Mouse (Mus musculus): ENCODE data around the gene Zbtb20. TPM values are rescaled to one million over a fixed set of nuclear protein-coding genes. Genes with fewer than 3 reads are reported as not detected.

Gene Zbtb20
- polyA plus RNA-seq, 1 experiment, result 11.2 TPM

- H3K4me1 ChIP-seq (ENCODE audit: control insufficient read depth, insufficient read depth, low read length), result no peaks in the 10 kb centered on the region
- H3K4me3 ChIP-seq (replicated peaks; ENCODE audit: control insufficient read depth, low read depth, low read length), result no peak overlapping the region
- no peak overlapping the region for H3K27ac ChIP-seq (ENCODE audit: control insufficient read depth, insufficient read depth, low read depth, low read length, poor library complexity)
- 76% methylated on average over 3 of the region's 3 CpGs for WGBS
- TF ChIP-seq POLR2A (IDR thresholded peaks at IDR 0.05; ENCODE audit: borderline replicate concordance, control insufficient read depth, low read depth, low read length), result no peak
- TF ChIP-seq CTCF (IDR thresholded peaks at IDR 0.05; ENCODE audit: control insufficient read depth, insufficient read depth, low read length), result no peak
These were observed 1.7 kb upstream of the Zbtb20 start for GRCm38 (mm10) chr16:42873942-42874341.

- TF ChIP-seq POLR2A (IDR thresholded peaks at IDR 0.05; ENCODE audit: borderline replicate concordance, control insufficient read depth, low read depth, low read length) (no peak), CTCF (IDR thresholded peaks at IDR 0.05; ENCODE audit: control insufficient read depth, insufficient read depth, low read length) (no peak)
- WGBS, result 3% methylated on average over 5 of the region's 5 CpGs
- peak overlapping the region; percentile 94; the same call in 1 of the 2 replicates for H3K27ac ChIP-seq (ENCODE audit: control insufficient read depth, insufficient read depth, low read depth, low read length, poor library complexity)
These were observed 1.2 kb upstream of the Zbtb20 start for GRCm38 (mm10) chr16:42874456-42874855.

GRCm38 (mm10) chr16:42874910-42875851 is 500 bp upstream of the Zbtb20 start:
- no peak for TF ChIP-seq CTCF (IDR thresholded peaks at IDR 0.05; ENCODE audit: control insufficient read depth, insufficient read depth, low read length)
- TF ChIP-seq POLR2A (IDR thresholded peaks at IDR 0.05; ENCODE audit: borderline replicate concordance, control insufficient read depth, low read depth, low read length), result peak; percentile 72; the same call in 1 of the 2 replicates

More at GRCm38 (mm10) chr16:42874456-42874855, 1.2 kb upstream of the Zbtb20 start:
- Histone ChIP-seq H3K4me3 (replicated peaks; ENCODE audit: control insufficient read depth, low read depth, low read length) (peak overlapping the region; percentile 83), H3K4me1 (ENCODE audit: control insufficient read depth, insufficient read depth, low read length) (no peaks in the 10 kb centered on the region)

GRCm38 (mm10) chr16:42876021-42877000 is 630 bp downstream of the Zbtb20 start:
- Histone ChIP-seq H3K27ac (ENCODE audit: control insufficient read depth, insufficient read depth, low read depth, low read length, poor library complexity) (peak overlapping the region; percentile 96), H3K4me3 (replicated peaks; ENCODE audit: control insufficient read depth, low read depth, low read length) (peak overlapping the region; percentile 88), H3K4me1 (ENCODE audit: control insufficient read depth, insufficient read depth, low read length) (no peaks in the 10 kb centered on the region)
- no peak for TF ChIP-seq POLR2A (IDR thresholded peaks at IDR 0.05; ENCODE audit: borderline replicate concordance, control insufficient read depth, low read depth, low read length)
- no peak for TF ChIP-seq CTCF (IDR thresholded peaks at IDR 0.05; ENCODE audit: control insufficient read depth, insufficient read depth, low read length)
- under 1% methylated on average over 53 of the region's 62 CpGs for WGBS

More at GRCm38 (mm10) chr16:42874910-42875851, 500 bp upstream of the Zbtb20 start:
- WGBS, result under 1% methylated on average over 53 of the region's 54 CpGs
- H3K27ac ChIP-seq (ENCODE audit: control insufficient read depth, insufficient read depth, low read depth, low read length, poor library complexity), result peak overlapping the region; percentile 94
- peak overlapping the region; percentile 83 for H3K4me3 ChIP-seq (replicated peaks; ENCODE audit: control insufficient read depth, low read depth, low read length)
- H3K4me1 ChIP-seq (ENCODE audit: control insufficient read depth, insufficient read depth, low read length), result no peaks in the 10 kb centered on the region

GRCm38 (mm10) chr16:42880046-42880445 is 4.4 kb downstream of the Zbtb20 start:
- WGBS, result 71% methylated on average over 3 of the region's 3 CpGs
- no peak overlapping the region for H3K4me3 ChIP-seq (replicated peaks; ENCODE audit: control insufficient read depth, low read depth, low read length)

GRCm38 (mm10) chr16:42885538-42885937 is 9.9 kb downstream of the Zbtb20 start:
- Histone ChIP-seq H3K4me3 (replicated peaks; ENCODE audit: control insufficient read depth, low read depth, low read length) (no peak overlapping the region), H3K4me1 (ENCODE audit: control insufficient read depth, insufficient read depth, low read length) (no peaks in the 10 kb centered on the region), H3K27ac (ENCODE audit: control insufficient read depth, insufficient read depth, low read depth, low read length, poor library complexity) (no peak overlapping the region)
- TF ChIP-seq CTCF (IDR thresholded peaks at IDR 0.05; ENCODE audit: control insufficient read depth, insufficient read depth, low read length) (no peak), POLR2A (IDR thresholded peaks at IDR 0.05; ENCODE audit: borderline replicate concordance, control insufficient read depth, low read depth, low read length) (no peak)
- 75% methylated on average over 2 of the region's 2 CpGs for WGBS

More at GRCm38 (mm10) chr16:42880046-42880445, 4.4 kb downstream of the Zbtb20 start:
- no peaks in the 10 kb centered on the region for H3K4me1 ChIP-seq (ENCODE audit: control insufficient read depth, insufficient read depth, low read length)
- no peak for TF ChIP-seq POLR2A (IDR thresholded peaks at IDR 0.05; ENCODE audit: borderline replicate concordance, control insufficient read depth, low read depth, low read length)
- TF ChIP-seq CTCF (IDR thresholded peaks at IDR 0.05; ENCODE audit: control insufficient read depth, insufficient read depth, low read length), result no peak
- no peak overlapping the region for H3K27ac ChIP-seq (ENCODE audit: control insufficient read depth, insufficient read depth, low read depth, low read length, poor library complexity)

- WGBS, result 90% methylated on average over 7 of the region's 7 CpGs
- TF ChIP-seq CTCF (IDR thresholded peaks at IDR 0.05; ENCODE audit: control insufficient read depth, insufficient read depth, low read length), result no peak
- TF ChIP-seq POLR2A (IDR thresholded peaks at IDR 0.05; ENCODE audit: borderline replicate concordance, control insufficient read depth, low read depth, low read length), result no peak
- Histone ChIP-seq H3K27ac (ENCODE audit: control insufficient read depth, insufficient read depth, low read depth, low read length, poor library complexity) (no peak overlapping the region), H3K4me1 (ENCODE audit: control insufficient read depth, insufficient read depth, low read length) (no peaks in the 10 kb centered on the region), H3K4me3 (replicated peaks; ENCODE audit: control insufficient read depth, low read depth, low read length) (no peak overlapping the region)
These were observed 10.3 kb downstream of the Zbtb20 start for GRCm38 (mm10) chr16:42885964-42886363.

Measured in bone marrow, adult 2 months (tissue).